Mouse (Mus musculus) olfactory bulb, adult 2 months (tissue): Measurements from ENCODE around the gene Fhit.

ENCODE experiments used
- CTCF ChIP-seq: fragments of 200-500 bp; IDR thresholded peaks from 2 replicates; pipeline ENCODE4 v1.5.1; 2012; ENCODE audit warnings: low read depth, mild to moderate bottlenecking, low read length, moderate library complexity; ENCODE audit not compliant: insufficient read depth
- POLR2A ChIP-seq: fragments of 200-500 bp; IDR thresholded peaks from 2 replicates; pipeline ENCODE4 v1.6.1; 2012; ENCODE audit warnings: mild to moderate bottlenecking, low read depth, low read length, moderate library complexity; ENCODE audit not compliant: insufficient read depth

DNA sequence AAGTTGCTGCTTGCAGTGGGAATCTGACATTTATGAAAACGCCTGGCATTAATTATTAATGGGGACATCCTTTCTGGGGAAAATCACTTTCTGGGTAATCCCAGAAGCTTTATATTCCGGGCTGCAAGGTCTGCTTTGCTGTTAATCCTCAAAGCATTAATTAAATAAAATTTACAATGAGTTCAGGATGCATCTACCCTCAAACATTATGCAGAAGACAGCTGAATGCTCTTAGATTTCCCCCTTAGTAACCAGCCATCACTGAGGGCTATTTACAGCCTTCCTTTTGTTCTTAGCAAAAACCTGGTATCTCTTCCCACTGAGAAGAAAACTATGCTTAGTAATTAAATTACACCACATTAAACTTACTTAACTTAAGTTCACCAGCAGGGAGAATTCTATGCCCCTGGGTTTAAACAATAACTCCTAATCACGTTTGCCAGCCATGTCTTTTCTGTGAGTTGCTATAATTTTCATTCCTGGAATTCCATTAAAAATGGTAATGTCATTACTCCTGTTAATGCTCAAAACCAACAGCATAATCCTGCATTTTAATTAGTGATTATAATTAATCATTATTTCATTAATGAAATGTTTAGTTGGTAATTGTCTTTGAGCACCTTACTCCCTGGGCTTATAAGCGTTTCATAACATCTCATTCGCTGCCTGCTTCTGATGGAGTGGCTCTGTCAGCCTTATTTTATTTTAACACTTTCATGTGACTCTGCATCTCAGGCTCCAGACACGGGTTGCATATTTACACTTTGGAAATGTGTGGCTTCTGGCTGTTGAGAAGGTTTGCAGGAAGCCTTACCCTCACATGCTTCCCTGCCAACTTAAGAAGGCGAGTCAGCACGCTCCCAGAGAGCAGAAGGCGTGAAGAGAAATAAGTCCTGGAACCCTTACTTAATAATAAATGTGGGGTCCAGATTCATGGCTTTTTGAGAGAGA lies 1517.3 kb downstream of the Fhit start:
- TF ChIP-seq POLR2A (no peak), CTCF (no peak)
